Mouse (Mus musculus) forebrain, embryonic 11.5 days (tissue): ENCODE measurements around the gene Tsen54. TPM values are rescaled to one million over a fixed set of nuclear protein-coding genes. Genes with fewer than 3 reads are reported as not detected.

ENCODE experiments used
- ATAC-seq: fragments of 200-750 bp; cut with Nextera tagmentation; replicated peaks from 2 replicates; pipeline ENCODE4 v1.8.0; 2017; ENCODE audit warnings: moderate TSS enrichment; ENCODE audit not compliant: low FRiP score
- DNase-seq: peaks from one replicate; pipeline ENCODE4 v3.0.0-alpha.2; 2017; ENCODE audit warnings: low spot score
- H3K27ac ChIP-seq: fragments of 300-500 bp; sonication (generic); 2 replicates; pipeline ENCODE4 v1.5.1; 2014; ENCODE audit warnings: low read depth, low read length
- H3K27me3 ChIP-seq: fragments of 300-500 bp; sonication (generic); 2 replicates; pipeline ENCODE4 v1.6.1; 2014; ENCODE audit warnings: mild to moderate bottlenecking, low read length, mixed read lengths; ENCODE audit not compliant: control insufficient read depth, insufficient read depth
- H3K36me3 ChIP-seq: fragments of 300-500 bp; sonication (generic); 2 replicates; pipeline ENCODE4 v1.6.1; 2014; ENCODE audit warnings: mild to moderate bottlenecking, low read length, moderate library complexity, mixed read lengths; ENCODE audit not compliant: control insufficient read depth, insufficient read depth
- H3K4me1 ChIP-seq: fragments of 300-500 bp; sonication (generic); replicated peaks from 2 replicates; pipeline ENCODE4 v1.6.1; 2014; ENCODE audit warnings: low read length, mixed read lengths; ENCODE audit not compliant: control insufficient read depth, insufficient read depth
- H3K4me2 ChIP-seq: fragments of 300-500 bp; sonication (generic); 2 replicates; pipeline ENCODE4 v1.6.1; 2014; ENCODE audit warnings: low read depth, mild to moderate bottlenecking, low read length, moderate library complexity, mixed read lengths; ENCODE audit not compliant: severe bottlenecking
- H3K4me3 ChIP-seq: fragments of 300-500 bp; sonication (generic); 2 replicates; pipeline ENCODE4 v1.5.1; 2014; ENCODE audit warnings: low read depth, low read length
- H3K9ac ChIP-seq: fragments of 300-500 bp; sonication (generic); 2 replicates; pipeline ENCODE4 v1.6.1; 2014; ENCODE audit warnings: low read length
- H3K9me3 ChIP-seq: fragments of 300-500 bp; sonication (generic); 2 replicates; pipeline ENCODE4 v1.6.1; 2016; ENCODE audit warnings: low read length, mixed read lengths; ENCODE audit not compliant: control insufficient read depth
- WGBS: fragments of 180-500 bp; shearing (Covaris S2); extraction: QIAGEN DNeasy Blood & Tissue Kit; methylation state at CpG from one replicate; pipeline ENCODE4 v1.1.7; 2014; 5-methylcytosine and 5-hydroxymethylcytosine counted together
- polyA plus RNA-seq: library from polyadenylated mRNA; unstranded; fragments of >200 nt; fragmentation: Nextera tagmentation; extraction: Ambion mirVana; gene quantifications from 2 replicates; pipeline ENCODE4 v1.2.1, GENCODE M21; 2014

The Tsen54 gene
- polyA plus RNA-seq, 1 experiment from 2014 or later = 33.4 TPM

DNA sequence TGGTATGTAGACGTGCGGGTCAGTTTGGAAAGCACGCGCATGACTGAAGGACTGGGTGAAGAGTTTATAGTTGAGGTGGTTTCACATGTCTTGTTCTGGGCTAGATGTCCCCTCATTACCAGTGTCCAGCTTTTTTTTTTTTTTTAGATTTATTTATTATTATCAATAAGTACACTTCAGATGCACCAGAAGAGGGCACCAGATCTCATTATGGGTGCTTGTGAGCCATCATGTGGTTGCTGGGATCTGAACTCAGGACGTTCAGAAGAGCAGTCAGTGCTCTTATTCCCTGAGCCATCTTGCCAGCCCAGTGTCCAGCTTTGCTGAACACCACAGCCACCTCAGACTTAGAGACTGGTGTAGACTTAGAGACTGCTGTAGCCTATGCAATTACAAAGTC lies 2.8 kb downstream of the Tsen54 start:
- H3K4me3 ChIP-seq = no peak overlapping the region
- ATAC-seq (no peak), DNase-seq (no peak)
- H3K27me3 ChIP-seq = no peaks in the 10 kb centered on the region
- 91% methylated on average over 5 of the region's 5 CpGs for WGBS
- no peak overlapping the region for H3K4me2 ChIP-seq
- H3K36me3 ChIP-seq = no peaks in the 10 kb centered on the region
- no peak overlapping the region for H3K27ac ChIP-seq
- H3K4me1 ChIP-seq = peaks cover 10% of the 10 kb centered on the region
- no peak overlapping the region for H3K9ac ChIP-seq
- H3K9me3 ChIP-seq = no peaks in the 10 kb centered on the region

DNA sequence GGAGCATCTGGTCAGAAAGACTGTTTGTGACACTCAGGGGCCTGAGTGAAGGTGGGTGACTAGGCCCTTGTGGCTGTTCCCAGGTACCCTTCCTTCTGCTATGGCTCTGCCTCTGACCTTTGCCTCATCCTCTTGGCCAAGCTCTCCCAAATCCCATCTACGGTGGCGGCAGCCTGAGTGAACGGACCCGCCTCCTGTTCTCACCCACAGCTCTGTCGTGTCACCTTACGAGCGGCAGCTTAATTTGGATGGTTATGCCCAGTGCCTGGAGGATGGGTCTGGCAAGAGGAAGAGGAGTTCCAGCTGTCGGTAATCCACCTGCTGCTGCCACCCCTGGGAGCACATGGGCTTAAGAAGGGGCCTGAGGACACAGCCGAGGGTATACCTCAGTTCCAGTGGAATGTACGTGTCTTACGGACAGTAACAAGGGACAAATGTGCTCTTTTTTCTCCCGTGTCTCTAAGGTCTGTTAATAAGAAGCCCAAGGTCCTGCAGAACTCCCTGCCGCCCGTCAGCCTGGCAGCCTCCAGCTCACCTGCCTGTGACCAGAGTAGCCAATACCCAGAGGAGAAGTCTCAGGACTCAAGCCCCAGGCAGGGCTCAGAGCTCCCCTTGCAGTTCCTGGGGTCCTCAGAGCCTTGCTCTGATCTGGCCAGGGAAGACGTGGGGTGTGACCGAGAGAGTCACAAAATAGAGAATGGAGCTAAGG lies 5.5 kb downstream of the Tsen54 start:
- H3K4me3 ChIP-seq = no peak overlapping the region
- ATAC-seq = no peak
- H3K4me1 ChIP-seq = peaks cover 6% of the 10 kb centered on the region
- peaks cover 10% of the 10 kb centered on the region for H3K27me3 ChIP-seq
- WGBS = 93% methylated on average over 16 of the region's 16 CpGs
- no peaks in the 10 kb centered on the region for H3K36me3 ChIP-seq
- no peak overlapping the region for H3K27ac ChIP-seq
- no peak overlapping the region for H3K4me2 ChIP-seq
- H3K9me3 ChIP-seq = no peaks in the 10 kb centered on the region
- no peak for DNase-seq
- no peak overlapping the region for H3K9ac ChIP-seq

DNA sequence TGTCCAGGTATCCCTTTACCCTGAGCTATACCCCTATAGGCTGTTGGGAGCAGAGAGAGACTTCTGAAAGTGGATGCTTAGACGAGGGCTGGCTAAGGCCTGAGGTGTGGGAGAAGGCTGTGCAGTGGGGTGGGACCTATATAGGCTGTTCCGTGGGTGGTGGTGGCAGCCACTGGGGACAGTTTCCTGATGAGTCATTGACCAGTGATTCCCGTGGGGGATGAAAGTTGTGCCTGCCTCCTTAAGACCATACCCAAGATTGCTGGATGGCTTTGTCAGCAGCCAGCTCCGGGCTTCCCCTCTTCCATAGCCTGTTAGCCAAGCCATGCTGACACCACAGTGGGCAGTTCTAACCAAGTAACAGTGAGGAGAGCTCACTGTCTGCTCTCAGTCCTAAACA lies 6.5 kb downstream of the Tsen54 start:
- Histone ChIP-seq H3K36me3 (no peaks in the 10 kb centered on the region), H3K4me1 (peaks cover 5% of the 10 kb centered on the region; the same call in 1 of the 2 replicates)
- WGBS = 83% methylated on average over 4 of the region's 4 CpGs

DNA sequence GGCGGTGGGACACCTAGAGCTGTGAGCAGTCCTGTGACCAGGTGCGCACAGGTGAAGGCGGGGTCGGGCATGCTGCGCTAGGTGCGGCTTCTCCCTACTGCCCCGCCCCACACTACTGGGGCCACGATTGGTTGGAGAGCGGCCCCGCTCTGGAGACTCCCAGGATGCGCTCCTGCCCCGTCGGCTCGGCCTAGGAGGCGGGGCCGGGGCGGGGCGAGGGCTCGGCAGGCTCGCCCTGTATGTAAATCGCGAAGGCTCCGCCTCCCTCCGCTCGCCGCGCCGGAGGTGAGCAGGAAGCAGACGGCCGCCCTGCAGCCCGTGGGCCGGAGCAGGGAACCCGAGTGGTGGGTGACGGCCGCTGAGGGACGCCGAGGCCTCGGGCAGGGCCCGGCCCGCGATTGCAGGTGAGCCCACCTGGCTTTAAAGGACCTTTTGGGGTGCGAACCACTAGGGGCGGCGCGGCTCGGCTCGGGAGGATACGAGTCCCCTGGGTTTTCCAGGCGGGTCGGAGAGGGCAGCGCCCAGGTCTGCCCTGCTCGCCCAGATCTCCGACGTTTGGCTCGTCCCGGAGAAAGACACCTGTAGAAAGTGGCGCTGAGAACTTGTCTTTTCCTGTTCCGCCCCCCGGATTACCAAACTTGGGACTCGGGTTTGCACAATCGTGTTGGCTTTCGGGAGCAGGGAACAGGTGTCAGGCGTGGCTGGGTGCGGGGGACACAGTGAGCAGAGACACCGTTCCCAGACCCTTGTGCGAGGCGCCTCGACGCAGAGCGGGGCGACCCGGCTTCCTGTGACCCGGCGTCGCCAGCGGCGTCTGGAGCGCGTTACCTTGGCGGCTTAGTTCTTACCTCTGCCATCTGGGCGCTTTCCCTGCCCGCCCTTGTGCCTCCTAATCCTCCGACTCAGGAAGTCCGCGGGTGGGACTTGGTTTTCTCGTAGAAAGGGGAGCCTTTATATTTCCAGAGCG lies 9.5 kb downstream of the Tsen54 start, which contains the start of gene Llgl2:
Gene Llgl2, plus strand, starts transcription at position 276 of the 967 bp plus-strand sequence.
- DNase-seq (peak; percentile 92), ATAC-seq (peak; percentile 94)
- Histone ChIP-seq H3K27ac (no peak within 1 kb of the TSS), H3K4me2 (peak within 1 kb of the TSS; percentile 73), H3K9me3 (no peaks in the 10 kb centered on the region), H3K36me3 (no peaks in the 10 kb centered on the region), H3K27me3 (peaks cover 17% of the 10 kb centered on the region), H3K9ac (peak within 1 kb of the TSS; percentile 35), H3K4me1 (peaks cover 5% of the 10 kb centered on the region; the same call in 1 of the 2 replicates), H3K4me3 (peak within 1 kb of the TSS; percentile 40)
- WGBS = under 1% methylated on average over 87 of the region's 87 CpGs

More for the DNA sequence above, 6.5 kb downstream of the Tsen54 start:
- no peaks in the 10 kb centered on the region for H3K9me3 ChIP-seq
- DNase-seq (no peak), ATAC-seq (no peak)
- H3K4me2 ChIP-seq = no peak overlapping the region
- H3K9ac ChIP-seq = no peak overlapping the region
- H3K27ac ChIP-seq = no peak overlapping the region
- peaks cover 15% of the 10 kb centered on the region for H3K27me3 ChIP-seq
- H3K4me3 ChIP-seq = no peak overlapping the region

DNA sequence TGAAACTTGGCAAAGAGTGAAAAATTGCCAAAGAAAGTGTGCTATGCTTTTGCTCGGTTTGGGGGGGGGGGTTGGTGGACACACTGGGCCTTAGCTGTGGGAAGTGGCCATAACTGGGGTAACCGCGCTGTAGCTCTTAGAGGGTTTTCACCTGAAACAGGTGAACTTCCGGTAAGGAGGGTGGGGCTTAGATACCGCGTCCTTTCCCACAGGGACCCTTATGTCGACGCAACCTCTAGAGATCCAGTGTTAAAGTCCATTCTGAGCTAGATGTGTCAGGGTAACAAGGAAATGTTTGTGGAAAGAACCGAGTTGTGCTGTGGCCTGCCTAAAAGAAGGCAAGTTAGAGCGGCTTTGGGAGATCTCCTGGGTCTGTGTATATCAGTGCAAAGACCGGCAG lies 10.3 kb downstream of the Tsen54 start:
- Histone ChIP-seq H3K9me3 (no peaks in the 10 kb centered on the region), H3K27me3 (peaks cover 17% of the 10 kb centered on the region), H3K4me3 (peak overlapping the region; percentile 40), H3K36me3 (no peaks in the 10 kb centered on the region), H3K27ac (no peak overlapping the region), H3K9ac (no peak overlapping the region), H3K4me2 (peak overlapping the region; percentile 73), H3K4me1 (peaks cover 5% of the 10 kb centered on the region; the same call in 1 of the 2 replicates)
- DNase-seq (no peak), ATAC-seq (no peak)
- WGBS = 12% methylated on average over 11 of the region's 11 CpGs

DNA sequence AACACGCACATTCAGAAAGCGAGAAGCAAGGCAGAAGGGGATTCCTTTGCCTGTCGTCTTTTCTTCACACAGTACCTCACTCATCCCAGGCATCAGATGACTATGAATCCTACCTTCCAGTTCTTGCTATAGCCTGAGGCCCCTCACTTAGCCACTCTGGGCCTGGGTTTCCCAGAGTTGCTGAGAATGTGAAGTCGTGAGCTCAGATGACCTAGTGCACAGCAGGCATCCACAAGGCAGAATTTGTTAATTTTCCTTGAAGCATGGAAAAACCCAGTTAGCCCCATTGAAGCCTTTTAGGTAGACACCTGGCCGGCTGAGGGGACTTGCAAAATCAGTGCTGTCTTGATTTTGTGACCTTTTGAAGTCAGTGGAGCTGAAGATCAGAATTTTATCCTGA lies 12.0 kb downstream of the Tsen54 start:
- DNase-seq = no peak
- Histone ChIP-seq H3K27me3 (peaks cover 17% of the 10 kb centered on the region), H3K36me3 (no peaks in the 10 kb centered on the region), H3K4me1 (peaks cover 5% of the 10 kb centered on the region; the same call in 1 of the 2 replicates), H3K9ac (no peak overlapping the region), H3K4me2 (no peak overlapping the region), H3K4me3 (no peak overlapping the region), H3K9me3 (no peaks in the 10 kb centered on the region), H3K27ac (no peak overlapping the region)
- WGBS = 46% methylated on average over 5 of the region's 5 CpGs
- ATAC-seq = no peak

DNA sequence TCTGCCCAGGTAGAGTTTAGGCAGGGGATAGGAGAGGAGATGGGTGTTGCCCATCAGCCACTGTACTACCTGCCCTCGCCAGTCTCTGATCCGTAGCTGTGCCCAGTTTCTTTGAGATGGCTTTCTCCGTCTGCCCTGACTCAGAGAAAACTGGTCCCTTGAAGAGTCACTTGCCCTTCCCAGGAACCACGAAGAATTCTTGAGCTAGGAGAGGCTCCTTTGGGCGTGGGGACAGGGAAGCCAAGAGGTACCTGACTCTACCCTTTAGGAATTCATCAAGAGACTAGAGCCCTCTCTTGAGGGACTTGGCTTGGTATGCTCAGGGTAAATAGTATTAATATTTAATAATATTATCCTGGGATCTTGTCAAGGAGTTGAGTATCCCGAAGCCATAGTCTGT lies 13.1 kb downstream of the Tsen54 start:
- DNase-seq = no peak
- Histone ChIP-seq H3K9ac (no peak overlapping the region), H3K27ac (no peak overlapping the region), H3K36me3 (no peaks in the 10 kb centered on the region), H3K4me2 (no peak overlapping the region), H3K4me1 (peaks cover 5% of the 10 kb centered on the region; the same call in 1 of the 2 replicates), H3K9me3 (no peaks in the 10 kb centered on the region), H3K4me3 (no peak overlapping the region), H3K27me3 (peaks cover 17% of the 10 kb centered on the region)
- ATAC-seq = no peak
- WGBS = 83% methylated on average over 6 of the region's 6 CpGs

DNA sequence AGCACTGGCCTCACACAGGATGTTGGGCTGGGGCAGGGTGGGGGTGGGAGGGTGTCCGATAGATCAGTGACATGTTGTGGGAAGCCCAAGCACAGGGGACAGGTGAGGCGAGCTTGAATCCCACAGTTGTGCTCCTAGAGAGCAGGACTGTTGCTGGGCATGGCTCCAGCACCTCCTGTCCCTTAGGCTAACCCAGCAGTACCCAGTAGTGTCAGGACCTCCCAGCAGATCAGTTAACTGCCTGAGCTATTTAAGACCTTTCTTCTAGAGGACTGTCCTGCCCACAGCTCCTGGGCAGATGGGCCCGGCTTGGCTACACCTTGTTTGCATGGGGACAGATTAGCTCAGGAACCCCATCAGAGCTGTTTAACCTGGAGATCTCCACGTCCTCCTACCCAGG lies 14.5 kb downstream of the Tsen54 start:
- peaks cover 2% of the 10 kb centered on the region for H3K4me1 ChIP-seq

More for the DNA sequence above, 14.5 kb downstream of the Tsen54 start:
- no peaks in the 10 kb centered on the region for H3K9me3 ChIP-seq
- ATAC-seq = no peak
- no peak overlapping the region for H3K27ac ChIP-seq
- H3K4me2 ChIP-seq = no peak overlapping the region
- H3K9ac ChIP-seq = no peak overlapping the region
- no peaks in the 10 kb centered on the region for H3K36me3 ChIP-seq
- H3K4me3 ChIP-seq = no peak overlapping the region
- H3K27me3 ChIP-seq = peaks cover 17% of the 10 kb centered on the region
- 59% methylated on average over 4 of the region's 4 CpGs for WGBS
- DNase-seq = no peak
